In genomic region chr5:44798493-44798892, GRCm38 (mm10) we compare ENCODE assay signal across 8 mouse cellular contexts. TPM values are rescaled to one million over a fixed set of nuclear protein-coding genes. Genes with fewer than 3 reads are reported as not detected.
DNase-seq lines count a peak whose midpoint lies in the region; ATAC-seq and TF ChIP-seq lines count a peak whose summit lies in the region.
"Had no signal": no experiment of that assay in that cellular context is flagged by ENCODE, and none has a peak within 500 bp of the region (broad histone marks: within the 10 kb centered on the region; RNA-seq: fewer than 3 reads in every experiment).

No protein-coding gene starts in this region.

- TF ChIP-seq CTCF in lung, postnatal 0 days (IDR thresholded peaks at IDR 0.05) = no peak
- no peak for TF ChIP-seq CTCF in stomach, postnatal 0 days (IDR thresholded peaks at IDR 0.05; ENCODE audit: low read depth)

- H3K4me2 ChIP-seq in lung, postnatal 0 days (replicated peaks; ENCODE audit: low read depth, low read length) = peak overlapping the region; percentile 53
- H3K4me2 ChIP-seq in heart, embryonic 12.5 days = peak overlapping the region; percentile 85
- H3K4me2 ChIP-seq in liver, embryonic 11.5 days = peak overlapping the region; percentile 65
- peak overlapping the region; percentile 52 for H3K4me2 ChIP-seq in stomach, postnatal 0 days (replicated peaks; ENCODE audit: low read depth)

- H3K36me3 ChIP-seq in lung, postnatal 0 days (ENCODE audit: insufficient read depth, low read length) = no peaks in the 10 kb centered on the region
- no peaks in the 10 kb centered on the region for H3K36me3 ChIP-seq in heart, embryonic 12.5 days
- no peaks in the 10 kb centered on the region for H3K36me3 ChIP-seq in liver, embryonic 11.5 days (ENCODE audit: control insufficient read depth, insufficient read depth, low read length)
- H3K36me3 ChIP-seq in stomach, postnatal 0 days (ENCODE audit: control insufficient read depth, insufficient read depth, low read length) = no peaks in the 10 kb centered on the region

- TF ChIP-seq EP300 in lung, postnatal 0 days (IDR thresholded peaks at IDR 0.05) = no peak
- TF ChIP-seq EP300 in stomach, postnatal 0 days (optimal IDR thresholded peaks at IDR 0.05) = no peak

- peak overlapping the region; percentile 78 for H3K27ac ChIP-seq in lung, postnatal 0 days (ENCODE audit: low read length)
- no peak overlapping the region for H3K27ac ChIP-seq in heart, embryonic 12.5 days (ENCODE audit: poor library complexity, severe bottlenecking)
- no peak overlapping the region for H3K27ac ChIP-seq in liver, embryonic 11.5 days (ENCODE audit: low read depth, low read length)
- H3K27ac ChIP-seq in stomach, postnatal 0 days (replicated peaks) = peak overlapping the region; percentile 53
- H3K27ac ChIP-seq: macrophage had no signal

- H3K27me3 ChIP-seq in lung, postnatal 0 days (replicated peaks; ENCODE audit: insufficient read depth, low read length) = no peaks in the 10 kb centered on the region
- H3K27me3 ChIP-seq in heart, embryonic 12.5 days (replicated peaks) = no peaks in the 10 kb centered on the region
- H3K27me3 ChIP-seq in liver, embryonic 11.5 days (replicated peaks; ENCODE audit: control insufficient read depth, insufficient read depth, low read length) = no peaks in the 10 kb centered on the region
- H3K27me3 ChIP-seq in stomach, postnatal 0 days (ENCODE audit: control insufficient read depth, insufficient read depth, low read length) = no peaks in the 10 kb centered on the region

- intact Hi-C loops in left cerebral cortex, postnatal 10 days (cut with DNase I) = loop anchor here (5.0 kb wide), 1 partner anchor 496 kb away; no protein-coding TSS in a partner anchor

- H3K4me1 ChIP-seq in lung, postnatal 0 days (ENCODE audit: insufficient read depth, low read depth, low read length) = no peaks in the 10 kb centered on the region
- no peaks in the 10 kb centered on the region for H3K4me1 ChIP-seq in heart, embryonic 12.5 days (replicated peaks)
- no peaks in the 10 kb centered on the region for H3K4me1 ChIP-seq in liver, embryonic 11.5 days (replicated peaks; ENCODE audit: control insufficient read depth, insufficient read depth, low read length)
- no peaks in the 10 kb centered on the region for H3K4me1 ChIP-seq in stomach, postnatal 0 days (replicated peaks; ENCODE audit: control insufficient read depth, insufficient read depth)

- 2% methylated on average over 3 of the region's 3 CpGs for WGBS in lung, postnatal 0 days
- 4% methylated on average over 3 of the region's 3 CpGs for WGBS in heart, embryonic 12.5 days
- WGBS in liver, embryonic 11.5 days = 11% methylated on average over 3 of the region's 3 CpGs
- WGBS in stomach, postnatal 0 days = 2% methylated on average over 3 of the region's 3 CpGs

- no peak for ATAC-seq in lung, postnatal 0 days
- ATAC-seq in heart, embryonic 12.5 days (ENCODE audit: insufficient number of reproducible peaks, low FRiP score) = no peak
- ATAC-seq in liver, embryonic 11.5 days (replicated peaks; ENCODE audit: low FRiP score) = no peak
- no peak for ATAC-seq in stomach, postnatal 0 days (ENCODE audit: low FRiP score, low TSS enrichment)

- peak overlapping the region; percentile 49 for H3K9ac ChIP-seq in lung, postnatal 0 days (replicated peaks; ENCODE audit: low read depth)
- peak overlapping the region; percentile 58; the same call in 1 of the 2 replicates for H3K9ac ChIP-seq in heart, embryonic 12.5 days
- no peak overlapping the region for H3K9ac ChIP-seq in liver, embryonic 11.5 days (ENCODE audit: low read depth, low read length)
- H3K9ac ChIP-seq in stomach, postnatal 0 days (ENCODE audit: low read length) = peak overlapping the region; percentile 56

- no peaks in the 10 kb centered on the region for H3K9me3 ChIP-seq in lung, postnatal 0 days (ENCODE audit: low read length)
- H3K9me3 ChIP-seq in heart, embryonic 12.5 days (replicated peaks) = no peaks in the 10 kb centered on the region
- no peaks in the 10 kb centered on the region for H3K9me3 ChIP-seq in liver, embryonic 11.5 days (ENCODE audit: control insufficient read depth, low read length)
- no peaks in the 10 kb centered on the region for H3K9me3 ChIP-seq in stomach, postnatal 0 days (ENCODE audit: control insufficient read depth, low read length)

- H3K4me3 ChIP-seq in lung, postnatal 0 days (ENCODE audit: low read depth, low read length) = peak overlapping the region; percentile 47
- H3K4me3 ChIP-seq in heart, embryonic 12.5 days = peak overlapping the region; percentile 52
- H3K4me3 ChIP-seq in liver, embryonic 11.5 days (ENCODE audit: low read depth, low read length) = peak overlapping the region; percentile 39
- H3K4me3 ChIP-seq in stomach, postnatal 0 days (ENCODE audit: low read depth, low read length) = peak overlapping the region; percentile 43

- peak; percentile 26 for DNase-seq in lung, postnatal 0 days (ENCODE audit: low spot score)
- no peak for DNase-seq in lung, postnatal 25 days (ENCODE audit: low spot score)
- DNase-seq in liver, embryonic 11.5 days (ENCODE audit: low spot score) = no peak
- DNase-seq in stomach, postnatal 0 days (ENCODE audit: low spot score) = no peak
- DNase-seq in left cerebral cortex, postnatal 10 days (ENCODE audit: extremely low spot score in 1 of 2, low spot score in 2 of 2) = no peak
- no peak for DNase-seq in left cerebral cortex, adult 18-20 months (ENCODE audit: low spot score in 2 of 2)

RNA-seq across cellular contexts. Expression of gene Ldb2, which starts 1.0 kb away (rescaled TPM):
- polyA plus RNA-seq in lung, postnatal 0 days (2015; fragmentation: Nextera tagmentation; extraction: Ambion mirVana) = 80.1 and 91.7 TPM in 2 replicates
- 8.8 and 10.4 TPM in 2 replicates for polyA plus RNA-seq in heart, embryonic 12.5 days (2016; fragmentation: Nextera tagmentation; extraction: Ambion mirVana)
- 12.6 and 13.1 TPM in 2 replicates for polyA plus RNA-seq in liver, embryonic 11.5 days (2014; fragmentation: Nextera tagmentation; extraction: Ambion mirVana)
- polyA plus RNA-seq in stomach, postnatal 0 days (2015; fragmentation: Nextera tagmentation; extraction: Ambion mirVana) = 14.4 and 15.8 TPM in 2 replicates
- 10 to 100 TPM; 52.5 to 90.4 TPM for total RNA-seq in left cerebral cortex, postnatal 10 days (2021)
- total RNA-seq in left cerebral cortex, adult 18-20 months (2021) = 10 to 100 TPM; 56.2 to 62.7 TPM
- polyA plus RNA-seq: macrophage had no signal

Comparison
In these comparisons a context has a peak if more than half of its experiments do, and no peak if none do; other contexts are left out.
1. H3K27ac ChIP-seq: peak in lung, postnatal 0 days (single experiment) and stomach, postnatal 0 days (single experiment); none in heart, embryonic 12.5 days (single experiment) and liver, embryonic 11.5 days (single experiment).
2. Peak in every context shown above with its lines, with median percentiles within 50 percentile points of each other: H3K4me2 ChIP-seq and H3K4me3 ChIP-seq.